Comparison of ENCODE assay signal across 8 mouse cellular contexts in the genomic region with DNA sequence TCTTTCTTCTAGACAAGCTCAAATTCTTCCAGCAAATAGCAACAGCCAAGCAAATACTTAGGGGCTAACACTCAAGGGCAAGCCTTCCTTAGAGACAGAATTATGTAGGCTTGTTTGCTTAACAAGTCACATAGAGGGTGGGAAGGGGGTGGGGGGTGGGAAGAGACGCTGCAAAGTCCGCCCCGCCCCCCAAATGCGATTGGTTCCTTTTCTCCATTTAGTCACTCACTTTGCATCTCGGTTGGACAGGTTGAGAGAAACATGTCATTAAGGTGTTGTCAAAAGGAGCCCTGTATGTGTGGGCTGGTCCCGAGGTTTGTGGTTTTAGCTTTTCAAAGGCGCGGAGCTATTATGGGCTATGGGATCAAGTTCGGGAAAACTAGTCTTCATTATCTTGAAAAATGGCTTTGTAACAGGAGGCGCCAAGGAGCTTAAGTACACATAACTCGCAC. TPM values are rescaled to one million over a fixed set of nuclear protein-coding genes. Genes with fewer than 3 reads are reported as not detected.
DNase-seq lines count a peak whose midpoint lies in the region; ATAC-seq and TF ChIP-seq lines count a peak whose summit lies in the region.

A gene (plus strand): TSS at position 402 of the 452 bp plus-strand sequence.

- no peaks in the 10 kb centered on the region for H3K9me3 ChIP-seq in CH12.LX (replicated peaks; ENCODE audit: low read length)
- H3K9me3 ChIP-seq in embryonic facial prominence, embryonic 12.5 days, result no peaks in the 10 kb centered on the region
- H3K9me3 ChIP-seq in intestine, postnatal 0 days (ENCODE audit: control insufficient read depth), result no peaks in the 10 kb centered on the region
- H3K9me3 ChIP-seq in midbrain, postnatal 0 days (ENCODE audit: low read length), result no peaks in the 10 kb centered on the region

- no peaks in the 10 kb centered on the region; the same call in 1 of the 2 replicates for H3K79me2 ChIP-seq in CH12.LX (replicated peaks; ENCODE audit: control insufficient read depth, extremely low read depth, insufficient read depth, poor library complexity, severe bottlenecking)

- no peaks in the 10 kb centered on the region for H3K4me1 ChIP-seq in CH12.LX (ENCODE audit: control insufficient read depth in 1 of 2, insufficient read depth in 2 of 2)
- 0 out of 2 replicates have a peak, but pooled peaks cover 4% of the 10 kb centered on the region for H3K4me1 ChIP-seq in embryonic facial prominence, embryonic 12.5 days
- 0 out of 2 replicates have a peak, but pooled peaks cover 3% of the 10 kb centered on the region for H3K4me1 ChIP-seq in intestine, postnatal 0 days (replicated peaks; ENCODE audit: control insufficient read depth, insufficient read depth, low read length)
- peaks cover 9% of the 10 kb centered on the region; the same call in 1 of the 2 replicates for H3K4me1 ChIP-seq in midbrain, postnatal 0 days (ENCODE audit: insufficient read depth, low read length)

- H3K4me3 ChIP-seq in CH12.LX (replicated peaks in 1 of 3; ENCODE audit: low read depth in 2 of 3, low read length in 2 of 3, poor library complexity in 1 of 3), result no peak within 1 kb of the TSS
- H3K4me3 ChIP-seq in embryonic facial prominence, embryonic 12.5 days, result peak within 1 kb of the TSS; percentile 36
- H3K4me3 ChIP-seq in intestine, postnatal 0 days (ENCODE audit: low read depth, low read length), result peak within 1 kb of the TSS; percentile 48
- H3K4me3 ChIP-seq in midbrain, postnatal 0 days (ENCODE audit: low read depth, low read length), result peak within 1 kb of the TSS; percentile 43

- H3K9ac ChIP-seq in CH12.LX (ENCODE audit: insufficient read depth, low read depth), result no peak within 1 kb of the TSS
- H3K9ac ChIP-seq in embryonic facial prominence, embryonic 12.5 days, result no peak within 1 kb of the TSS
- peak within 1 kb of the TSS; percentile 8 for H3K9ac ChIP-seq in intestine, postnatal 0 days (ENCODE audit: low read depth, low read length)
- H3K9ac ChIP-seq in midbrain, postnatal 0 days (replicated peaks; ENCODE audit: low read length, poor library complexity, severe bottlenecking), result peak within 1 kb of the TSS; percentile 44

- H3K36me3 ChIP-seq in CH12.LX (replicated peaks in 1 of 2; ENCODE audit: control insufficient read depth in 1 of 2, insufficient read depth in 1 of 2, low read length in 1 of 2), result no peaks in the 10 kb centered on the region
- H3K36me3 ChIP-seq in embryonic facial prominence, embryonic 12.5 days, result no peaks in the 10 kb centered on the region
- no peaks in the 10 kb centered on the region for H3K36me3 ChIP-seq in intestine, postnatal 0 days (ENCODE audit: control insufficient read depth, insufficient read depth)
- no peaks in the 10 kb centered on the region for H3K36me3 ChIP-seq in midbrain, postnatal 0 days (ENCODE audit: insufficient read depth, low read length)

- no peak within 1 kb of the TSS for H3K27ac ChIP-seq in CH12.LX (ENCODE audit: insufficient read depth, low read depth)
- H3K27ac ChIP-seq in embryonic facial prominence, embryonic 12.5 days, result no peak within 1 kb of the TSS; the same call in 1 of the 2 replicates
- H3K27ac ChIP-seq in intestine, postnatal 0 days (ENCODE audit: low read depth, low read length), result peak within 1 kb of the TSS; percentile 62
- no peak within 1 kb of the TSS for H3K27ac ChIP-seq in midbrain, postnatal 0 days (ENCODE audit: low read depth, low read length)

- ATAC-seq in embryonic facial prominence, embryonic 12.5 days (ENCODE audit: insufficient number of reproducible peaks, insufficient read depth, low FRiP score, low TSS enrichment), result peak; percentile 81
- ATAC-seq in intestine, postnatal 0 days, result peak; percentile 69
- no peak for ATAC-seq in midbrain, postnatal 0 days (ENCODE audit: low FRiP score)

- no peaks in the 10 kb centered on the region for H3K27me3 ChIP-seq in CH12.LX (replicated peaks)
- H3K27me3 ChIP-seq in embryonic facial prominence, embryonic 12.5 days, result peaks cover 15% of the 10 kb centered on the region
- H3K27me3 ChIP-seq in intestine, postnatal 0 days (replicated peaks; ENCODE audit: control insufficient read depth, insufficient read depth, low read length), result no peaks in the 10 kb centered on the region
- H3K27me3 ChIP-seq in midbrain, postnatal 0 days (ENCODE audit: insufficient read depth, low read length), result peaks cover 5% of the 10 kb centered on the region; the same call in 1 of the 2 replicates

- dilution Hi-C loops in CH12.LX (cut with MboI; ENCODE audit: extremely low pct_ligation_motif_present, extremely low pct_unique_long_range_greater_than_20kb, low sequenced_read_pairs), result no loop called here

- no peak for DNase-seq in CH12.LX (ENCODE audit: extremely low read depth)
- DNase-seq in T-cell, adult 2 months (ENCODE audit: low spot score), result peak; percentile 35
- peak; percentile 35 for DNase-seq in liver
- DNase-seq in midbrain, postnatal 0 days (ENCODE audit: low spot score), result peak; percentile 60
- peak; percentile 58 for DNase-seq in thymus, postnatal 0 days (ENCODE audit: low spot score)
- no peak for DNase-seq in layer of hippocampus, postnatal 10 days (ENCODE audit: low spot score in 2 of 2)

- no peak for TF ChIP-seq POLR2A in CH12.LX (IDR thresholded peaks at IDR 0.05; ENCODE audit: low read depth, low read length)

- no peak for TF ChIP-seq CTCF in CH12.LX (conservative IDR thresholded peaks at IDR 0.05 in 1 of 2, IDR thresholded peaks at IDR 0.05 in 1 of 2; ENCODE audit: low read depth in 2 of 2, low read length in 2 of 2)
- TF ChIP-seq CTCF in intestine, postnatal 0 days (IDR thresholded peaks at IDR 0.05; ENCODE audit: low read depth), result no peak
- TF ChIP-seq CTCF in midbrain, postnatal 0 days (IDR thresholded peaks at IDR 0.05), result no peak

- H3K4me2 ChIP-seq in CH12.LX (ENCODE audit: insufficient read depth, low read depth, poor library complexity, severe bottlenecking), result peak within 1 kb of the TSS; percentile 40
- H3K4me2 ChIP-seq in embryonic facial prominence, embryonic 12.5 days (replicated peaks), result peak within 1 kb of the TSS; percentile 66
- H3K4me2 ChIP-seq in intestine, postnatal 0 days (replicated peaks; ENCODE audit: low read depth), result peak within 1 kb of the TSS; percentile 86
- H3K4me2 ChIP-seq in midbrain, postnatal 0 days (ENCODE audit: low read depth, low read length, poor library complexity, severe bottlenecking), result peak within 1 kb of the TSS; percentile 98

- WGBS in embryonic facial prominence, embryonic 12.5 days, result under 1% methylated on average over 11 of the region's 11 CpGs
- WGBS in intestine, postnatal 0 days, result under 1% methylated on average over 11 of the region's 11 CpGs
- 0% methylated on average over 11 of the region's 11 CpGs for WGBS in midbrain, postnatal 0 days

- in situ Hi-C loops in CH12.LX (cut with MboI; ENCODE audit: low pct_ligation_motif_present, low pct_unique_long_range_greater_than_20kb, low sequenced_read_pairs), result no loop called here

- TF ChIP-seq RAD21 in CH12.LX (IDR thresholded peaks at IDR 0.05; ENCODE audit: low read depth, low read length), result no peak

- no peak for TF ChIP-seq EP300 in CH12.LX (IDR thresholded peaks at IDR 0.05; ENCODE audit: low read length)

TF ChIP-seq in CH12.LX, 34 proteins besides CTCF, POLR2A, EP300 and RAD21:
- TF ChIP-seq UBTF (IDR thresholded peaks at IDR 0.05; ENCODE audit: low read depth, low read length), result no peak
- no peak for TF ChIP-seq SIN3A (IDR thresholded peaks at IDR 0.05; ENCODE audit: low read length)
- TF ChIP-seq POLR2AphosphoS2 (IDR thresholded peaks at IDR 0.05; ENCODE audit: low read depth, low read length), result no peak
- no peak for TF ChIP-seq RCOR1 (conservative IDR thresholded peaks at IDR 0.05; ENCODE audit: low read depth, low read length)
- TF ChIP-seq JUND (conservative IDR thresholded peaks at IDR 0.05; ENCODE audit: low read depth, low read length), result no peak
- TF ChIP-seq PAX5 (IDR thresholded peaks at IDR 0.05; ENCODE audit: low read length), result no peak
- no peak for TF ChIP-seq TBP (conservative IDR thresholded peaks at IDR 0.05; ENCODE audit: low read depth, low read length)
- no peak for TF ChIP-seq ZNF384 (IDR thresholded peaks at IDR 0.05; ENCODE audit: low read depth, low read length)
- TF ChIP-seq MYC (IDR thresholded peaks at IDR 0.05; ENCODE audit: low read depth, low read length), result no peak
- no peak for TF ChIP-seq ZKSCAN1 (IDR thresholded peaks at IDR 0.05; ENCODE audit: borderline replicate concordance, low read depth, low read length)
- TF ChIP-seq MEF2A (IDR thresholded peaks at IDR 0.05; ENCODE audit: borderline replicate concordance, low read depth, low read length), result no peak
- no peak for TF ChIP-seq SMC3 (IDR thresholded peaks at IDR 0.05; ENCODE audit: low read depth, low read length)
- TF ChIP-seq CHD2 (IDR thresholded peaks at IDR 0.05; ENCODE audit: low read length), result no peak
- TF ChIP-seq KAT2A (IDR thresholded peaks at IDR 0.05; ENCODE audit: insufficient replicate concordance, low read length), result no peak
- no peak for TF ChIP-seq ZC3H11A (IDR thresholded peaks at IDR 0.05; ENCODE audit: low read depth, low read length)
- no peak for TF ChIP-seq HCFC1 (IDR thresholded peaks at IDR 0.05; ENCODE audit: low read depth, low read length)
- no peak for TF ChIP-seq BHLHE40 (IDR thresholded peaks at IDR 0.05; ENCODE audit: low read depth, low read length)

RNA-seq across cellular contexts. Expression of the gene that starts here (rescaled TPM):
- total RNA-seq in CH12.LX (2012; rRNA removed) (not detected in 2 replicates), CH12.LX (2014; rRNA removed) (not detected in 2 replicates)
- 0.04 TPM in 1 of 2 replicates, not detected in the other for polyA plus RNA-seq in CH12.LX (2012; ENCODE audit: insufficient read length, low read depth)
- polyA plus RNA-seq in embryonic facial prominence, embryonic 12.5 days (2016; fragmentation: Nextera tagmentation; extraction: Ambion mirVana), result 0.84 and 1.1 TPM in 2 replicates
- polyA plus RNA-seq in intestine, postnatal 0 days (2015; fragmentation: Nextera tagmentation; extraction: Ambion mirVana), result 2.4 and 3.1 TPM in 2 replicates
- total RNA-seq in midbrain, postnatal 0 days (2014; rRNA removed), result 1.1 and 1.3 TPM in 2 replicates
- 0.16 and 0.20 TPM in 2 replicates for polyA plus RNA-seq in midbrain, postnatal 0 days (2015; fragmentation: Nextera tagmentation; extraction: Ambion mirVana)
- polyA plus RNA-seq in thymus, postnatal 0 days (2015; fragmentation: Nextera tagmentation; extraction: Ambion mirVana), result 0.46 and 0.49 TPM in 2 replicates
- total RNA-seq in layer of hippocampus, postnatal 10 days (2021), result 1 to 10 TPM; 1.7 to 2.1 TPM

Comparison
In these comparisons a context has a peak if more than half of its experiments do, and no peak if none do; other contexts are left out.
1. Peak in DNase-seq in thymus, postnatal 0 days; RNA of the gene not detected or under 1 TPM.
2. DNase-seq: peak in T-cell, adult 2 months (single experiment), liver (single experiment) and midbrain, postnatal 0 days (single experiment); none in CH12.LX (single experiment) and layer of hippocampus, postnatal 10 days (0 of 2).
3. H3K4me2 ChIP-seq: peak in every context shown above with its lines; median percentile 98 in midbrain, postnatal 0 days; 86 in intestine, postnatal 0 days; 66 in embryonic facial prominence, embryonic 12.5 days; 40 in CH12.LX.
4. H3K4me3 ChIP-seq: peak in embryonic facial prominence, embryonic 12.5 days (single experiment), intestine, postnatal 0 days (single experiment) and midbrain, postnatal 0 days (single experiment); none in CH12.LX (0 of 3).
5. H3K9ac ChIP-seq: peak in intestine, postnatal 0 days (single experiment) and midbrain, postnatal 0 days (single experiment); none in CH12.LX (single experiment) and embryonic facial prominence, embryonic 12.5 days (single experiment).